Mouse (Mus musculus): ENCODE data around the gene Fabp1. TPM values are rescaled to one million over a fixed set of nuclear protein-coding genes. Genes with fewer than 3 reads are reported as not detected.
A peak's percentile ranks its signal among the peaks of the same experiment; 100 is the strongest.

The Fabp1 gene
- total RNA-seq (2021), result not detected

DNA sequence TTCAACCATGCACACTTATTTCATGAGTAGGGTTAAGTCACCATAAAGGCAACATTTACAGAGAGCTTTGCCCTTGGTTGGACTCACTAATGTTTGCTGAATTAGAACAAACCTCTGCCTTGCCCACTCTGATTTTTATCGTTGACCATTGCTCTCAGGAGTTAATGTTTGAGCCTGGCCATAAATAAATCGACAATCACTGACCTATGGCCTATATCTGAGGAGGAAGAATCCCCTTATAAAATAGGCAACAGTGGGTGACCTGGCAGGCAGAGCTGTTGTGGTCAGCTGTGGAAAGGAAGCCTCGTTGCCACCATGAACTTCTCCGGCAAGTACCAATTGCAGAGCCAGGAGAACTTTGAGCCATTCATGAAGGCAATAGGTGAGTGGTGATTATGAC is at the start of gene Fabp1:
TSS of gene Fabp1 (plus strand) at position 216 of the 400 bp plus-strand sequence.
- intact Hi-C loops (cut with DNase I), result no loop called here
- no peak for DNase-seq (ENCODE audit: low spot score in 2 of 2)

- DNase-seq (ENCODE audit: low spot score in 2 of 2), result no peak
- intact Hi-C loops (cut with DNase I), result no loop called here
Observed at GRCm38 (mm10) chr6:71151098-71151497, 48.5 kb upstream of the Fabp1 start.

DNA sequence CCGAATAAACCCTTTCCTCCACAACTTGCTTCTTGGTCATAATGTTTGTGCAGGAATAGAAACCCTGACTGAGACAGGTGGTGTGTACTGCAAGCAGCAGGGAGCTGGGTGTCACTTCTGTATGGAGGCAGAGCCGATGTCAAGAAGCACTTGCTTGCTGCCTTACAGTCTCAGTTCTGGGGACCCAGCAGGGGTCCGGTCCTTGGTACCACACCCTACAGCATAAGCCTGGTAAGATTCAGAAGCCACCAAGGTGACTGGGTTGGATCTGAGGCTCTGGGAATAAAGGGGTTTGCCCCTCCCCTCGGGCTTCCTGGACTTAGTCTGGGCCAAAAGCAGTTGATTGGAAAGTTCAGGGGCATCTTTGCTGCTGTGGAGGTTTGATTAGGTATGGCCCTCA is 46.1 kb upstream of the Fabp1 start:
- no peak for DNase-seq (ENCODE audit: low spot score in 2 of 2)
- intact Hi-C loops (cut with DNase I), result no loop called here

DNA sequence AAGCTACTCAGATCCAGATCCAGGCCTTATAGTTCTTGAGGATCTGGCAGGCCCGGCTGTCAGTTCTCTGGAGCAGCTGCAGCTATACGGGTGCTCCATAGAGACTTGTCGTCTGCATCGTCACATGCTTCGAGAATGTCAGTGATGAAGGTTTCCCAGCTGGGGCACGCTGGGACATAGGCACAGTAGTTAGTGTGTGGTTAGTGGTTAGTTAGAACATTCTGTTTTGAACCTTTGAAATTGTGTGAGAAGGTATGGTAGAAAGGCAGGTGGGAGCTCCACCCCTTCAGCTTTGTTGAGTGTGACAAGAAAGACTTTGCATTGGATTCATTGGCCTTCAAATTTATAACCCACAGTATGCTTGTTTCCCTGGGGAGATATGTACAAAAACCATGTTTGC is 44.8 kb upstream of the Fabp1 start:
- DNase-seq (ENCODE audit: low spot score in 2 of 2), result no peak
- intact Hi-C loops (cut with DNase I), result no loop called here

DNA sequence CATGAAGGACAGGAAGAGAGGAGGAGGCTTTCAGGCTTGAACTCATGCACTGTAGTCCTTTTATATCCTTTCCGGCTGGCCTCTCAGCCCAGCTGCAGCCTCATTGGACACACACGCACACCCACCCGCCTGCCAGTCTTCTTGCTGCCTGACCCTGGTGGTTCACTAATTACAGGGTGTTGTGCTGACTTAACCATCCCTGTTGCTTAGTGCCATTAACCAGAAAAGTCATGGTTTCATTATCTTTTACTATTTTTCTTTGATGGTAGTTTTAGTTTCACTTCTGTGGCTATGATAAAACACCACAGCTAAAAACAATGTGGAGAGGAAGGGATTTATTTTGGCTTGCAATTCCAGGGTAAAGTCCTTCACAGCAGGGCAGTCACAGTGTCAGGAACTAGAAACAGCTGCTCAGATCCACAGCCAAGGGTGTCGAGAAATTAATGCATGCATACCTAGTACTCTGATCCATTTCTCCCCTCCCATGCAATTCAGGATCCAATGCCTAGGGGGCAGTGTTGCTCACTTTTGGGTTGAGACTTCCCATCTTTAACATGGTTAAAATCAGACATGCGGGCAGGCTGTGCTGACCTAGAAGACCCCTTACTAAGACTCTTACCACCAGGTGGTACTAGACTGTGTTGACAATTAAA is 42.8 kb upstream of the Fabp1 start:
- DNase-seq (ENCODE audit: low spot score in 2 of 2), result no peak
- intact Hi-C loops (cut with DNase I), result no loop called here

DNA sequence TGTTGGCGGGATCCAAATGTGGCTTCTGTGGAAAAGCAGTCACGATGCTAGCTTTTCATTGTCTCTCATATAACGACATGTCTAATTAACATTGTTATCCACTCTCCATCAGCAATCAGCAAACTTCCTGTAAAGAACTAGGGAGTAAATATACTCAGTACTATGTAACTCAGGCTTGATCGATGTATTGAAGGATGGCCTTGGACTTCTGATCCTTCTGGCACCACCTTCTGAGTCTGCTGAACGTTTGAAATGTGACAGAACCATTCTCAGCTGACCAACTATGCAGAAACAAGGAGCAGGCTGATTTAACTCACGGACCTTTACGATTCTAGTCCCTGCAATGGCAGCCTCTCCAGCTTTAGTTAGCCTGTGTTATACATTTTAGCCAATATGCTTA is 38.3 kb upstream of the Fabp1 start:
- intact Hi-C loops (cut with DNase I), result loop anchor here (10.0 kb wide), 2 partner anchors 104 to 644 kb away; no protein-coding TSS in a partner anchor

DNA sequence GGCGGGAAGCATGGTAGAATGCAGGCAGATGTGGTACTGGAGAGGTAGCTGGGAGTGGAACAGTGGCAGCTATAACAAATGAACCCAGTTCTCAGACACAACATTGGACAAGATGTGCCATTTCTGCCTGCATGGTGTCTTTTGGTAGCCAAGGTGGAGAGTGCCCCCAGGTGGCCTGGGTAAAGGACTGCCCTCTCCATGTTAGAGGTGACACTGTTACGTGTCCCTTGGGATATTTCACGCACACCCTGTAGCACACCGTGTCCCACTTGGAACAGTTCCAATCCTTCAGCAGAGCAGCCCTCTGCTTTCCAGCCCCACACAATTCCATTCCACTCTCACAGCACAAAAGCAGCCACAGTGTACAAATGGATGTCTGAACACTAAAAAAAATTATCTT is 37.4 kb upstream of the Fabp1 start:
- intact Hi-C loops (cut with DNase I), result loop anchor here (10.0 kb wide), 2 partner anchors 103 to 643 kb away; no protein-coding TSS in a partner anchor
- no peak for DNase-seq (ENCODE audit: low spot score in 2 of 2)

More for the DNA sequence above, 38.3 kb upstream of the Fabp1 start:
- DNase-seq (ENCODE audit: low spot score in 2 of 2), result no peak

DNA sequence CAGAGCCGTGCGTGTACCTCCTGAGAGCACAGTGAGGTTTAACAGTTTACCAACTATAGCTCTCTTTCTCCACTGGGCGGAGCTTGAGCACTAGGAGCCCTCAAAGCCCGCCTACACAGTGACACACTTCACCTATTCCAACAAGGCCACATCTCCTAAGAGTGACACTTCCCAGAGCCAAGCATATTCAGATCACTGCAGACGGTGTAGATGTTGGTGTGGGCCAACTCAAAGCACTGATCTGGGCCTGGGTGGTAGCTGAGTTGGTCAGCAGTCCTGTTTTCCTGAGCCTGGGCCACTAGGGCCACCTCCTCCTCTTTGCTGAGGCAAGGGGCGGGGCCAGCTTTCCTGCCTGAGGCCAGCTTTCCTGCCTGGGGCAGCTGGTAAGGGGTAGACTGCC is 35.2 kb upstream of the Fabp1 start:
- intact Hi-C loops (cut with DNase I), result loop anchor here (10.0 kb wide), 2 partner anchors 100 to 640 kb away; no protein-coding TSS in a partner anchor
- DNase-seq (ENCODE audit: low spot score in 2 of 2), result no peak

DNA sequence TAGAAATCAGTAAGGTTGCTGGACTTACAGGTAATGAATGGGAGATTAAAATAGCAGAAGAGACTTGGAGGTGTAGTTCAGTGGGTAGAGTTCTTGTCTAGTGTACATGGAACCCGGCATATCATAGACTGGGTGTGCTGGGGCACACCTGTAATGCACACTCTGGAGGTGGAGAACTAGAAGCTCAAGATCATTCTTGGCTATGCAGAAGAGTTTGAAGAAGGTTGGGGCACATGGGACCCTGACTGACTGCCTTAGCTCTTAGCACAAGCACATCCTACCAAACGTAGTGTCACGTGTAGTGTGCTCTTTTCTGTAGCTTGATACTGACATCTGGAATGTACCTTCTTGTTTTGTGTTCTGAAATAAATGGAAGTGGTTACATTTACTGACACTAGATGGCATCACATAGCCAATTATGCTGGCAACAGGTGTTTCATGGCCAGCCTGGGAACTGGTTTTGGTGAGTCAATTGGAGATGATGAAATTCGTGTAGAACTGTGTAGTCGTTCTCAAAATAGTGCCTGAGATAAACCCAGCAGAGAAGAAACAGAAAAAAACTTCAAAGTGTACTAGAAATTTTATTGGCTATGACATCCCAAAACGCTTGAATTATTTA is 33.0 kb upstream of the Fabp1 start:
- DNase-seq (ENCODE audit: low spot score in 2 of 2), result peak; percentile 32 to 59
- intact Hi-C loops (cut with DNase I), result loop anchor here (5.0 to 10.0 kb wide), 3 partner anchors 98 to 638 kb away; no protein-coding TSS in a partner anchor

DNA sequence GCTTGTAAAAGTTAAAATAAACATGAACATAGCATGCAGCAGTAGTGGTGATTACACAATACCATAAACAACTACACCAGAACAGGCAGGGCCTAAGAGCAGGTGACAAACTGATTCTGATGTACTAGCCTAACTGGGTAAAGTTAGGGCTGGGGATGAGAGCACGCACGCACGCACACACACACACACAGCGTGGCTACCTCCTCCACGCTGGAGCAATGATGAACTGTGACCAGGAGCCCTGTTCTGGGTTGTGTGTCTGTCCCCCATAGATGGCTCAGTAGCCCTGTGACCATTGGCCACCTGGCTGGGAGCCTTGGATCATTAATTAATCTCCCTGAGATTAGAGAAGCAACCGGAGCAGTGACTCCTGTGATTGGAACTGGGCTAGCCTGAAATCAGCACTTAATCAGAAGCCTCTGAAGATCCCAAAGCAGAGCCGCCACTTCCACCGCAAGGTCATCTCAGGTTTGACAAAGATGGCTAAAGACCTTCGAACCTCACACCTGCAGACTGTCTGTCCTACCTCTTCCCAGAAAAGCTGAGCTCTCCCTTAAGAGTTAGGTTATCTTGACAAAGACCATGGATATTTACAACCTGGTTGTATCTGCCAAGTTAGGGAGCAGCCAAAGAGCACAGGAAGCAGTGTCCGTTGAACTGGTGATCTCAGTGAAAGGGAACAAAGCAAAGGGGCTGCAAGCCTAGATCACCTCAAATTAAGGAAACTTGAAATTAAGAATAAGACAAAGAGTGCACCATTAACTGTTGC is 26.6 kb upstream of the Fabp1 start:
- intact Hi-C loops (cut with DNase I), result no loop called here
- no peak for DNase-seq (ENCODE audit: low spot score in 2 of 2)

DNA sequence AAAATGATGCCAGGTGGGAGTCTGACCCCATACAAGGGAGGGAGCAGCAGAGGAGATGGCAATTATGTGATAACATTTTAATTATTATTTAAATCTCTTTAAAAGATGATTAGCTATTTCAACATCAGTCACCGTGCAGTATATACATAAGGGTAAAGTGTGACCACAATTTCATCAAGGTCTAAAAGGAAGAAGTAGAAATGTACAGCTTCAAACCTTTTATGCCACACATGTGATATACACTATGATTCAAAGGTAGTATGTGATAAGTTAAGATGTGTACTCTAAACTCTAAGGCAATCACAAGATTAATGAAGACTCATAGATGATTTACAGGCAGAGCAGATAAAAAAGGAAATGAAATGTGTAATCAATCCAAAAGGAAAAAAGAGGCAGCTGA is 19.0 kb upstream of the Fabp1 start:
- DNase-seq (ENCODE audit: low spot score in 2 of 2), result no peak

GRCm38 (mm10) chr6:71184941-71185604 is 14.6 kb upstream of the Fabp1 start:
- intact Hi-C loops (cut with DNase I), result no loop called here
- DNase-seq (ENCODE audit: low spot score in 2 of 2), result no peak

More for the DNA sequence above, 19.0 kb upstream of the Fabp1 start:
- intact Hi-C loops (cut with DNase I), result no loop called here

GRCm38 (mm10) chr6:71189578-71189977 is 10.0 kb upstream of the Fabp1 start:
- intact Hi-C loops (cut with DNase I), result no loop called here

GRCm38 (mm10) chr6:71190501-71190900 is 9.1 kb upstream of the Fabp1 start:
- intact Hi-C loops (cut with DNase I), result no loop called here

More at GRCm38 (mm10) chr6:71189578-71189977, 10.0 kb upstream of the Fabp1 start:
- no peak for DNase-seq (ENCODE audit: low spot score in 2 of 2)

DNA sequence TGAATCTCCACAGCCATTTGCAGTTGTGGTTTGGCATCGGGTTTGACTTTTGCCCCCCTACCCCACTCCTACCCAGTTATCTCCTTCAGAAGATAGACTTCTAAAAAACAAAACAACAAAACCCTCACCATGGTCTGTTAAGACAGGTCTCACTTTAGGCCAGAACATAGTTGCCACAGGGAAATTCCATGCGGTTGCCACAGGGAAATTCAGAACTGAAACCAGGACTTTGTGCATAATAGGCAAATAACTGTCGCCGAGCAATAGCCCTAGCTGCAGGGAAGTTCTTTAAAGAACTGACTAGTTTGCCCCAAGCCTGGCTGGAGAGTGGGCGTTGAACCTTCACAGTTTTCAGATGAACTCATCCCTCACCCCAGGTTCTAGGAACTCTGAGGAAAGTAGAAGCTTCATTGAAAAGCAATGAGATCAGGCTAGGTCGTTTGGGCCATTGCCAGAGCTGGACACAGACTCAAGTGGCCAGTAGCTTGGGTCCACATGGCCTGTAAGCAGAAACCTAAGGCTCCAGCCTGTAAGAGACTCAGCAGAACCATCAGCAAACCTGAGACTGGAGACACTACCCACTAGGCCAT is 6.4 kb upstream of the Fabp1 start:
- intact Hi-C loops (cut with DNase I), result no loop called here
- DNase-seq (ENCODE audit: low spot score in 2 of 2), result no peak

More at GRCm38 (mm10) chr6:71190501-71190900, 9.1 kb upstream of the Fabp1 start:
- DNase-seq (ENCODE audit: low spot score in 2 of 2), result no peak

- intact Hi-C loops (cut with DNase I), result no loop called here
- no peak for DNase-seq (ENCODE audit: low spot score in 2 of 2)
Observed at GRCm38 (mm10) chr6:71196107-71196506, 3.5 kb upstream of the Fabp1 start.

DNA sequence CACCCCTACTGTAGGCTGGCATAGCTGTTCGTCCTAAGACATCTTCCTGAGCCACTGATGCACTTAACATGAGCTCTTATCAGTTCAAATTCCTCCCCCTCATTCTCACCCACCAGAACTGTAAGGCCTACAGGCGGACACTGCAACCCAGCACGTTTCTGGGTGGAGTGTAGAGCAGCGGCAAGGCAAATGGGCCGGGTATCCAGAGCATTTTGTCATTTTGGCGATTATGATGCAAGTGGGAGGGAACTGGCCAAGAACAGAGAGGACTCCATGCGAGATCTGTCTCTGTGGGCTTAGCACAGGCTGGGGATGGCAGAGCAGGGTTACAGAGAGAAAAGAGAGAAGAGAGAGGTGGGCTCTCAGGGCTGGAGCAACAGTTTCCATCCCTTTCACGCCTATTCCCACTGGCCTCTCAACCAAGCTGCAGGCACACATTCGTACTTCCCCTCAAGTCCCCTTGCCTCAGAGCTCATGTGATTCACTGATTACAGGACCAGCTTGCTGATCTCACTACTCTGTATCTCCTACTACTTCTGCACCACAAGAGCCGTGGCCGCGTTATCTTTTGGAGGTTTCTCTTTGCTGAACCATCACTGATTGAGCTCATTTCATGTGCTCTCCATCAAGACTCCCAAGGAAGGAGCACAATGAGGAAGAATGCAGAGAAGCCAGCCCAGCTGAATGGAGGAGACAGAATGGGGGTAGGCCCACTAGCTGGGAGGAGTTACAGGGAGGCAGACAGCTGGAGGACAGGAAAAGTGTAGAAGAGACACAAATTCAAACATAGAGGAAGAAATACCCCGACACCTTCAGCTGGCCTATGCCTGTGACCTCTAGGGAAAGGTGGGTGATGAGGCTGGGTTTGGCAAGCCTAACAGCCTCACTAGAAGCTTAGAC is 1.7 kb upstream of the Fabp1 start:
- DNase-seq (ENCODE audit: low spot score in 2 of 2), result no peak
- intact Hi-C loops (cut with DNase I), result no loop called here

DNA sequence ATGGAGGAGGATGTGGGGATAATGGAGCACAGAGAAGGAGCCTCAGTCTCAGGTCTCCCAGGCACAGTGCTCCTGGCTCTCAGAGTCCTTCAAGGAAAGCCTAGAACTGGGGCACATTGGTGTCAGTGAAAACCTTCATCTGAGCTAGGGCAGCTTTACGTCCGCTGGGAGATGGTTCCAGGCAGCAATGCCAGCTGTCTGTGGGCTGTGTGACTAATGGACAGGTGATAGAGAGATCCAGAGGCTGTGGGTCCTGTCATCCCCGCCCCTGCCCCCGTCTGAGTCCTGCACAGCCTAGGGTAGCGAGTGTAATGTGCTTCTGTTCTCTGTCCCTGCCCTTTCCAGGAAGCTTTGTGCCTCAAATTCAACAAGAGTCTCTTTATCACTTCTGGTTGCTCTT is 2.3 kb downstream of the Fabp1 start:
- intact Hi-C loops (cut with DNase I), result no loop called here
- no peak for DNase-seq (ENCODE audit: low spot score in 2 of 2)

GRCm38 (mm10) chr6:71203674-71204073 is 4.0 kb downstream of the Fabp1 start:
- intact Hi-C loops (cut with DNase I), result no loop called here
- no peak for DNase-seq (ENCODE audit: low spot score in 2 of 2)
